Comparison of ENCODE assay signal across 16 mouse cellular contexts in the genomic region with DNA sequence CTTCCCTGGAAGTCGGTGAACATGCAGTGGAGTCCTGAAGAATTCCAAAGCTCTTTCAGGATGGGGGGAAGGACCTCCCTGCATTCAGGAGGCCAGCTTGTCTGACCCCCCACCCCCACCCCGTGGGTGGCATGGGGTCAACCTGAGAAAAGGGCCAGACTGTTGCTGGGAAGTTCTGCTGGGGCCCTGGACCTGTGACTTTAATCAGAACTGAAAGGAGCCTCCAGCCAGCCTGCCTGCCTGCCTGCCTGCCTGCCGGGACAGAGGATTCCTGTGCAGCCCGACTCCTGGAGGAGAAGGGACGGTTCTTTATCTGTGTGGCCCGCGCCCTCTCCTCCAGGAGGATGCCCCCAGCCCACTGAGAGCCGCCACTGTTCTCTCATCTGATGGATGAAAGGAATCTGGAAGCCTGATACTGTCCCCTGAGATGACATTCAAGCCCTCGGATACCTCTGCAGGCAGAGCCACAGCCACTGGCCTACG.
DNase-seq lines count a peak whose midpoint lies in the region; ATAC-seq lines count a peak whose summit lies in the region.
"Had no signal": no experiment of that assay in that cellular context is flagged by ENCODE, and none has a peak within 500 bp of the region (broad histone marks: within the 10 kb centered on the region; RNA-seq: fewer than 3 reads in every experiment).

No protein-coding gene starts in this region.

- H3K27me3 ChIP-seq in forebrain, embryonic 12.5 days, result peaks cover 10% of the 10 kb centered on the region
- no peaks in the 10 kb centered on the region for H3K27me3 ChIP-seq in forebrain, embryonic 15.5 days
- peaks cover 3% of the 10 kb centered on the region; the same call in 1 of the 2 replicates for H3K27me3 ChIP-seq in embryonic facial prominence, embryonic 12.5 days
- H3K27me3 ChIP-seq in midbrain, embryonic 11.5 days (ENCODE audit: control insufficient read depth, insufficient read depth, low read length), result no peaks in the 10 kb centered on the region

- H3K27ac ChIP-seq in forebrain, embryonic 12.5 days, result 0 out of 2 replicates have a peak overlapping the region, but pooled peaks have one; percentile 46
- no peak overlapping the region for H3K27ac ChIP-seq in forebrain, embryonic 15.5 days (replicated peaks)
- peak overlapping the region; percentile 76 for H3K27ac ChIP-seq in embryonic facial prominence, embryonic 12.5 days
- H3K27ac ChIP-seq in midbrain, embryonic 11.5 days (ENCODE audit: low read depth, low read length), result peak overlapping the region; percentile 6; the same call in 1 of the 2 replicates
- H3K27ac ChIP-seq: limb, embryonic 13.5 days had no signal

- H3K4me3 ChIP-seq in forebrain, embryonic 12.5 days (replicated peaks), result no peak overlapping the region
- H3K4me3 ChIP-seq in forebrain, embryonic 15.5 days, result no peak overlapping the region
- H3K4me3 ChIP-seq in embryonic facial prominence, embryonic 12.5 days, result no peak overlapping the region
- H3K4me3 ChIP-seq in midbrain, embryonic 11.5 days (ENCODE audit: low read depth, low read length), result no peak overlapping the region
- H3K4me3 ChIP-seq: limb, embryonic 13.5 days had no signal

- peaks cover 9% of the 10 kb centered on the region; the same call in 1 of the 2 replicates for H3K36me3 ChIP-seq in forebrain, embryonic 12.5 days (replicated peaks)
- no peaks in the 10 kb centered on the region for H3K36me3 ChIP-seq in forebrain, embryonic 15.5 days
- 0 out of 2 replicates have a peak, but pooled peaks cover 3% of the 10 kb centered on the region for H3K36me3 ChIP-seq in embryonic facial prominence, embryonic 12.5 days
- H3K36me3 ChIP-seq in midbrain, embryonic 11.5 days (ENCODE audit: control insufficient read depth, insufficient read depth, low read length), result no peaks in the 10 kb centered on the region

- H3K9me3 ChIP-seq in forebrain, embryonic 12.5 days, result peaks cover 4% of the 10 kb centered on the region; the same call in 1 of the 2 replicates
- H3K9me3 ChIP-seq in forebrain, embryonic 15.5 days, result no peaks in the 10 kb centered on the region
- H3K9me3 ChIP-seq in embryonic facial prominence, embryonic 12.5 days, result no peaks in the 10 kb centered on the region
- no peaks in the 10 kb centered on the region for H3K9me3 ChIP-seq in midbrain, embryonic 11.5 days (ENCODE audit: control insufficient read depth, low read length)

- ATAC-seq in forebrain, embryonic 12.5 days (ENCODE audit: low FRiP score), result no peak
- no peak for ATAC-seq in forebrain, embryonic 15.5 days (replicated peaks)
- peak; percentile 33; the same call in 1 of the 2 replicates for ATAC-seq in embryonic facial prominence, embryonic 12.5 days (ENCODE audit: insufficient number of reproducible peaks, insufficient read depth, low FRiP score, low TSS enrichment)
- peak; percentile 42; the same call in 1 of the 2 replicates for ATAC-seq in midbrain, embryonic 11.5 days (ENCODE audit: low FRiP score)

- H3K4me1 ChIP-seq in forebrain, embryonic 12.5 days, result peaks cover 32% of the 10 kb centered on the region
- peaks cover 40% of the 10 kb centered on the region for H3K4me1 ChIP-seq in forebrain, embryonic 15.5 days
- H3K4me1 ChIP-seq in embryonic facial prominence, embryonic 12.5 days, result peaks cover 71% of the 10 kb centered on the region
- H3K4me1 ChIP-seq in midbrain, embryonic 11.5 days (ENCODE audit: control insufficient read depth, insufficient read depth, low read length), result peaks cover 17% of the 10 kb centered on the region

- H3K4me2 ChIP-seq in forebrain, embryonic 12.5 days, result peak overlapping the region; percentile 27; the same call in 1 of the 2 replicates
- no peak overlapping the region for H3K4me2 ChIP-seq in forebrain, embryonic 15.5 days (replicated peaks)
- peak overlapping the region; percentile 29 for H3K4me2 ChIP-seq in embryonic facial prominence, embryonic 12.5 days (replicated peaks)
- peak overlapping the region; percentile 28 for H3K4me2 ChIP-seq in midbrain, embryonic 11.5 days
- H3K4me2 ChIP-seq: limb, embryonic 13.5 days had no signal

- 5% methylated on average over 10 of the region's 10 CpGs for WGBS in forebrain, embryonic 12.5 days
- WGBS in forebrain, embryonic 15.5 days, result 11% methylated on average over 10 of the region's 10 CpGs
- 2% methylated on average over 10 of the region's 10 CpGs for WGBS in embryonic facial prominence, embryonic 12.5 days
- WGBS in midbrain, embryonic 11.5 days, result 3% methylated on average over 10 of the region's 10 CpGs

- peak overlapping the region; percentile 12; the same call in 1 of the 2 replicates for H3K9ac ChIP-seq in forebrain, embryonic 12.5 days
- no peak overlapping the region for H3K9ac ChIP-seq in forebrain, embryonic 15.5 days (replicated peaks)
- peak overlapping the region; percentile 53 for H3K9ac ChIP-seq in embryonic facial prominence, embryonic 12.5 days
- H3K9ac ChIP-seq in midbrain, embryonic 11.5 days (ENCODE audit: low read length), result peak overlapping the region; percentile 29; the same call in 1 of the 2 replicates
- H3K9ac ChIP-seq: limb, embryonic 13.5 days had no signal

- peak; percentile 37 for DNase-seq in Muller cell, postnatal 12 days (ENCODE audit: inconsistent ontology term)
- DNase-seq in midbrain, embryonic 11.5 days (ENCODE audit: low spot score, missing footprints), result peak; percentile 91
- DNase-seq in urinary bladder, postnatal 14 days (ENCODE audit: low spot score), result no peak
- no peak for DNase-seq in urinary bladder, postnatal 25 days (ENCODE audit: low spot score)
- DNase-seq in lung, postnatal 4 days, result no peak
- DNase-seq: cerebellum, adult 2 months; gastrocnemius, postnatal 36 days; heart, postnatal 36 days; kidney, adult 18-20 months; kidney, postnatal 25 days; layer of hippocampus, postnatal 36 days; lung, adult 18-20 months had no signal

Comparison
In these comparisons a context has a peak if more than half of its experiments do, and no peak if none do; other contexts are left out.
1. ATAC-seq: peak in embryonic facial prominence, embryonic 12.5 days (single experiment) and midbrain, embryonic 11.5 days (single experiment); none in forebrain, embryonic 12.5 days (single experiment) and forebrain, embryonic 15.5 days (single experiment).
2. DNase-seq: peak in Muller cell, postnatal 12 days (single experiment) and midbrain, embryonic 11.5 days (single experiment); none in urinary bladder, postnatal 14 days (single experiment), urinary bladder, postnatal 25 days (single experiment) and lung, postnatal 4 days (0 of 2).